Mouse (Mus musculus): ENCODE data around the gene Cenpq. TPM values are rescaled to one million over a fixed set of nuclear protein-coding genes. Genes with fewer than 3 reads are reported as not detected.
A peak's percentile ranks its signal among the peaks of the same experiment; 100 is the strongest.

Gene Cenpq
- 10 to 100 TPM; 12.4 to 12.5 TPM for total RNA-seq (2021)
- long read RNA-seq, experiment 1, transcript Cenpq-201 (9 exons, 1,942 nt): major isoform, 10 of 12 reads
- long read RNA-seq, experiment 1, partial matches to known transcripts: 0 of 12 reads
- long read RNA-seq, experiment 1, other reads (novel, unspliced or antisense): 2 of 12 reads
- long read RNA-seq, experiment 2, transcript Cenpq-201 (9 exons, 1,942 nt): major isoform, 17 of 22 reads
- long read RNA-seq, experiment 2, partial matches to known transcripts: 2 of 22 reads
- long read RNA-seq, experiment 2, other reads (novel, unspliced or antisense): 3 of 22 reads

DNA sequence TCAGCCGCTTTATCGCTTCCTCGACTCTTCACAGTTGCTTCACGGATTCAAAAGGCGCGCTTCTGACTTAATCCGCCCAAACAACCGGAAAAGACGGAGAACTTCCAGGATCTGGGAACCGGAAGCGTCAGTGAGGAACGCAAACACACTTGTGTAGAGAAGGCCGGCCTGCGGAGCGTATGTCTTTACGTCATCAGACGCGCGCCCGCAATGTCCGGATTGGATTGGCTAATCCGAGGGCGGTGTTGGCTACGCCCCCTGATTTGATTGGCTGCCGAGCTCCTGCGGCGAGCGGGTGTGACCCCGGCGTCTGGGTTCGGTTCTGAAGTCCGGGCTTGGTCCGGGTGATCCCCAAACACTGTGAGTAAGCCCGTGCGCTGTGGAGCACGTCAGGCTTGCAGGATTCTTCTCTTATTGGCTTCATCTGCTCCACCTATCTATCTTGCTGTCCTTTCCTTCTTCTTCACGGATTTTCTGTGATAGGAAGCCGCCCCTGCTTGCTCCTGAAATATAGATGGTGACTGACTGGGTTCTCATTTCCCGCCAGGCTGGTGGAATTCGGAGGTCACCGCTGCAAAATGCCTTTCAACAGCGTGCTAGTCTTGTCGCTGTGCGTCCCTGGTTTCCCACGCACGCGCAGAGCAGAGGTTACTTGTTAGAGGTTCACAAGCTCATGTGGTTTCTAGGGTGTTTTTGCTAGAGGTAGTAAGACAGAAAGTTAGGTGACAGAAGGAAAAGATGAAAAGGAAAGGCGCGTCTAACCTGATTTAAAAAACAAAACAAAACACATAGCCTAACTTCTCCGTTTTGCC lies at the start of gene Cenpq, which contains the start of gene Mut:
TSS of gene Cenpq (minus strand) at position 628 of the 812 bp plus-strand sequence.
TSS of gene Mut (plus strand) at position 266 of the 812 bp plus-strand sequence.
- peak; percentile 94 to 97 for DNase-seq (ENCODE audit: low spot score in 2 of 2)

DNA sequence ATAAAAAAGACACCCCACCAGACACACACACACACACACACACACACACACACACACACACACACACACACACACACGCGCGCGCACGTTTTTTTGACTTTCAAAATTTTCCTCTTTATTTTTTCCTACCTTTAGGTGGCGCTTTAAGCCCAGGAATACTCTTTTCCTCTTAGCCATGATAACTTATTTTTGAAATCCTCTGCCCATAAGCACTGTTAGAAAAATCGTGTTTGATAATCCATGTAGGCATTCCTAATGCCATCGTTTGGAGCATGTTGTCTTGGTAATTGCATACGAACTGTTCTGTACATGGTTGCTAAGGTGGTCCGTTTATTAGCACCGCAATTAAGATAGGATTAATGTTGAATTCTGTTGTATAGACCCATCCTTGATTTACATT lies 43.1 kb upstream of the Cenpq start:
- DNase-seq (ENCODE audit: low spot score in 2 of 2): no peak

DNA sequence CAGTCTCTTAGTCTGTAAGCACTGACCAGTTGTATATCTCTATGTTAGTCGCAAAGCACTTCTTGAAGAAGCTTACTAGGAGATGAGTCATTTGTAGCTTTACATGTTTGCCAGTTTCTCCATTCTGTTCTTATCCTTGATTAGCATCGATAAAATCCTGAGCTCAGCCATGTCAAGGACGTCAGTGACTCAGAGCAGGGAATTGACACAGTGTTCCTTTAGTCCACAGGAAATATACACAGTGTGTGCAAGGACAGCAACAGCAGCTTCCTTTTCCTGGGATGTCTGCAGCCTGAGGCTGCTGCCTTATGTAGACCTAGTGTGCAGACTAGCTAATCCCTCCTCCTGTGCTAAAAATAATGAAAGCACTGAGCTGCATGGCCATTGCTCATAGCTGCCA lies 13.7 kb upstream of the Cenpq start:
- peak in 1 of 2 experiments; percentile 7 for DNase-seq (ENCODE audit: low spot score in 2 of 2)

DNA sequence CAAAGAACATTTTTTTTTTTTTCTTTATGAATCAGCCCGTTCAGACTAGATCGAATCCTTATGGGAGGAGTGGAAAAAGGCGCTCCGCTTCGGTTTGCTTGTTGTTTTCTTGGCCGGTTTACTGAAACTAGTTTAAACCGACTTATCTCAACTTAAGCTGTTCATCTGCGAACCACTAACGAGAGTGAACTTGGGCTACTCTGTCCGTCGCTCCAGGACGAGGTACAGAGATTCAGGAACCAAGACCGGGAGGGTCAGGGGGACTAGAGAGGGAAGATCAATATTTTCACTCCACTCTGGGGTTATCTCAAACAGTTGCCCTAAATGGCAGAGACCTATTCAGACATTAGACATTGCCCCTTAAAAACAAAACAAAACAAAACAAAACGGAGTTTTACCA lies 862 bp downstream of the Cenpq start:
- DNase-seq (ENCODE audit: low spot score in 2 of 2): no peak

DNA sequence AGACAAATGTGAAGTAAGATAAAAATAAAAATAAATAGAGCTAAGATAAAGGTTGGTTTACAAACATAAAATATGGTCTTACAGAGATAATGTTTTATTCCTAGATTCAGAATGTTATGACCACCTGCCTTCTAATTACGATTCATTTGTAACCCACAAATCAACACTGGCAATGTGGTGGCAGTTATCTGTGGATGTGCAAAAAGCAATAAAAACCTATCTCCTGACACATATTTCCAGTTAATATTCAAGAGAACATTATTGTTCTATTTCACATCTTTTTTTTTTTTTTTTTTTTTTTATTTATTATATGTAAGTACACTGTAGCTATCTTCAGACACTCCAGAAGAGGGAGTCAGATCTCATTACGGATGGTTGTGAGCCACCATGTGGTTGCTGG lies 19.3 kb downstream of the Cenpq start:
- no peak for DNase-seq (ENCODE audit: low spot score in 2 of 2)

DNA sequence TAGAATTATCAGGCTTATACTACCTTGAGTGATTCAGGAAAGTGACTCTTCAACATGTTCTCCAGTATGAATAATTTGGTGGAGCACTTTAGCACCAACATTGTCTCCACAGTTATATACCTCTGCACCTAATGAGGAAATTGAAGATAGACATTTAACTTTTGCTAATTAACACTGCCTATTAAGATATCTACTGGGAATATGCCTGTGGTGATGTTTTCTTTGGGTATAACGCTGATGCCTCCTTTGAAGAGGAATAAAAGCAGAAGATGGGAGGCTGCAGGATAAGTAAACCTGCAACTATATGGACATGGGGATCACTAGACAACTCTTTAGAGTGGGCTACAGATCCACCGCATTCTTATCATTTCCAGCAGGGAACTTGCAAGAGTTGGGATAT lies 20.6 kb downstream of the Cenpq start, which contains the start of gene Glyatl3:
TSS of gene Glyatl3 (minus strand) at position 101 of the 400 bp plus-strand sequence.
- no peak for DNase-seq (ENCODE audit: low spot score in 2 of 2)

DNA sequence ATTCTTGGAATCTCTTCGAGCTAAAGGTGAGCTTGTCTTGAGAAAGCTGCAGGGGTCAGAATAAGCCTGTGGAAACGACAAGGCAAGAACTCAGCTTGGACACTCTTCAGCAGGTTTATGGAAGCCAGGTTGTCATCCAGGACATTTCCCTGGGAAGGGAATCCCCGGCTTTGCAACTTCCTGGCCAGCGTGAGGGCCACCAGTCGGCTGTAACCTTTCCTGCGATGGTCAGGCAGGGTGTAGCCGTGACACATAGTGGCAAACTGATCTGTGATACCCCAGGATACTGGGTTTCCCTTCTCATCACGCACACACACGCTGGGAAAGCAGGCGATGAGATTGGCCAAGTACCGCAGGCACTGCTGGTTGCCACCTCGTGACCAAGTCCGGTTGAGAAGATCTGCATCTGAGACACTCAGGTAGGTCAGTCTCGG lies 30.1 kb downstream of the Cenpq start:
- no peak for DNase-seq (ENCODE audit: low spot score in 2 of 2)

DNA sequence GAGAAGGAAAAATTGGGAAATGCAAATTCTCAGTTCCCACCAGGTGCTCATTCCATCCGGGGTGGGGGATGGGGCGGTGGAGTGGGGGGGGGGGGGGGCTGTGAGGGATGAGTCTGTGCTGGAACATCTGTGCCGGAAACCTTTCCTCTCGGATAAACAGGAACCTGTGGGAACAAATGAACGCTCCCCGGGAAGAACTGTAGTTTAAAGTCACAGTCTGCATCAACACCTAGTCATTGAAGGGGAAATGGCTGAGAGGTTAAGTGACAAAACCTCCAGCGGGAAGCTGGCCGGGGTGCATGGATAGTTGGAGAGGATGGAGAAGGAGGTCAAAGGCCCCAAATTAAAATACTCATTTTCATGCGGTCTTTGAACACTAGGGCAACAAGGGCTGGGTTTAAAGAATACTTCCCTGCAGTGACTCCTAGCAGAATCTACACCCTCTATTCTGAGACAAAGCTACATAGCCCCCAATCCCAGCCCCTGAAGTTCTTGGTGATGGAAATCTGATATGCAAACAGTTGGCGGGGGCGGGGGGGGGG lies 30.7 kb downstream of the Cenpq start:
- no peak for DNase-seq (ENCODE audit: low spot score in 2 of 2)

DNA sequence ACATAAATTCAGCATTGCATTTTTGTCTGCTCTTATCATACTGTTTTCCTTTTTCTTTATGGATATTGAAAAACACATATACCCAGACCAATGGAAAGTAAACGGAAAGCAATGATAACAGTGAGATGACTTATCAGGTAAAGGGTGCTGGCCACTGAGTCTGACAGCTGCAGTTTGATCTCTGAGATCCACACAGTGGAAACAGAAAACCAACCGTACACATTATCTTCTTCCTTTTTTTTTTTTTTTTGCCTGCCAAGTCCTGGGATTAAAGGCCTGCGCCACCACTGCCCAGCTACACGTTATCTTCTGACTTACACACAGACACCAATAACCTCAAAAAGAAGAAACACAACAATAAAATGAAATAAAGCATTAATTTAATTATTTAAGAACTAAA lies 31.5 kb downstream of the Cenpq start:
- DNase-seq (ENCODE audit: low spot score in 2 of 2): no peak

DNA sequence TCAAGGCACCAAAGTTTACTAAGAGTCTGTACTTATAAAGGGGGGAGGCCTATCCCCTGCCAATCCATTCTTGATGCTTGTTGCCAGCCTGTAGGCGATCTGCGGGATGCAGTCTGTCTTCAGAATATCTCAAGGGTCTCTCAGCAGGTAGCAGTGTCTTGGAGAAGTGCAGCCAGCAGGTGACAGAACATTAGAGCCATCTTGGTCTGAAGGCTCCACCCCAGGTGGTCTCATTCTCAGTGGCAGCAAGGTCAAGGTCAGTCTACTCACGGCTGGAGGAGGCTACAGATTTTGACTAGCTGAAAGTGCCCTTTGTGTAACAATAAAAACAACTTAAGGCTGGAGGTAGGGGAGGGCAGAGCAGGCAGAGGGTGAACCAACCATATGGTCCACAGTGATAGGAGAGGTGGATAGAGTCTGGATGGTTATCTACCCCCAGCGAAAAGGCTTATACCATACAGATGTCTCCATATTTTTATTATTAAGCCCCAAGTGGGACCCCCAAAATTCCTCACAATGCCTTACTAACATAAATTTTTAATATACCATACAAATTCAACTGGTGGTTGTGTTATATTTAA lies 35.0 kb downstream of the Cenpq start:
- DNase-seq (ENCODE audit: low spot score in 2 of 2): no peak

DNA sequence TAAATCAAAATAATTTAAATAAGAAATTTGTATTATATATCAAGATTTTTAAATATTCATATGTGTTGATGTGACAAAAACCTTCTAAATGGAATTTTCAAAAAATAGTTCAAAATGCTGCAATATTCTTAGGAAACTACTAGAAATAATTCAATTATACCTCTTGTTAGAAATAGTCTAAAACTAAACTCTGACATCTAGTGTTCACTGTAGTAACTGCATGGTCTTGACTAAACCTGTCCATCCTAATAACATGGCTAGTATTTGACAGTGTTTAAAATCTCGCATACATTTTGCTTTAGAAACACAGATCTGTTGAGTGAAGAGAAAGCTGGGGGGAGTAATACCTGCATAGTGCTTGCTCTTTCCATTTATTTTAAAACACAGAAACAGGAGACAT lies 38.0 kb downstream of the Cenpq start:
- no peak for DNase-seq (ENCODE audit: low spot score in 2 of 2)

DNA sequence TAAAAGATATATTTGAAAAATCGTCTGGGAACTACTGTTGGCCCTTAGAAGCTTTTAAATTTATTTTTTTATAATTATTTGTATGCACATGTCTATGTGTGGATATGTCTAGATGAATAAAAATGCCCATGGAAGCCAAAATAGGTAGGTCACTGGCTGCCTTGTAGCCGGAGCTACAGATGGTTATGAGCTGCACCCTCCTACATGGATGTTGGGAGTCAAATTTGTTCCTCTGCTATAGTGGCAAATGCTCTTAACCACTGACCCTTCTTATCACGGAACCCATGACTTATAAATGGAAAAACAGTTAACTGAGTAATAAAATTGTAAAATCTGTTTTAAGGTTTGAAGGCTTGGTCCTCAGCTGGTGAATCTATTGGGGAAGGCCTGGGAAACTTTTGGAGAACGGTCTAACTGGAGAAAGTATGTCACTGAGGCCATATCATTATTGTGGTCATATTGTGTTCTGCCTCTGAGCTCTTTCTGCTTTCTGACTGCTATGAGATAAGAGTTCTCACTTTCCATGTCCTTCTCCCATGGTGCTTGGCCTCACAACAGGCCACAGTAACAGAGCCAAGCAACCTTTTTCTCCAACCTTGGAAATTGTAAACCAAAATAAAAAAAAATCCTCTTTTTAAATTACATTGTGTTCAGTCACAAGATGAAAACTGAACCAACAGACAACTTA lies 46.9 kb downstream of the Cenpq start:
- DNase-seq (ENCODE audit: low spot score in 2 of 2): no peak

DNA sequence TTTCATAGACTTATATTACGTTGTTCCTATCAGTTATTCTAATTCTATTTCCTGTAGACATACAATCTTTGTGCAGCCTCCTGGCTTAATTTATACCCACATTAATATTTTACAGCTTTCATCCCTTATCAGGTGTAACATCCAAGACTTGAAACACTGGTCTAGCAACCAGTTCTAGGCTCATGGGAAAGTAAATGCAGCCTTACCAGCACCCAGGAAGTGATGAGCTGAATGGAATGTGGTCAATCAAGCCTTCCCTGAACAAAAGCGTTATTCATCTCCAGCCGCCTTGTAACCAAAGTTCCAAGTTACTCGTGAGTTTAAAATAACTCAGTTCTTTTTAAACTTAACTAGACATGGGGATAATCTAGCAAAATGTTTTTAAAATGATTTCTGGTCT lies 49.7 kb downstream of the Cenpq start:
- DNase-seq (ENCODE audit: low spot score in 2 of 2): no peak

DNA sequence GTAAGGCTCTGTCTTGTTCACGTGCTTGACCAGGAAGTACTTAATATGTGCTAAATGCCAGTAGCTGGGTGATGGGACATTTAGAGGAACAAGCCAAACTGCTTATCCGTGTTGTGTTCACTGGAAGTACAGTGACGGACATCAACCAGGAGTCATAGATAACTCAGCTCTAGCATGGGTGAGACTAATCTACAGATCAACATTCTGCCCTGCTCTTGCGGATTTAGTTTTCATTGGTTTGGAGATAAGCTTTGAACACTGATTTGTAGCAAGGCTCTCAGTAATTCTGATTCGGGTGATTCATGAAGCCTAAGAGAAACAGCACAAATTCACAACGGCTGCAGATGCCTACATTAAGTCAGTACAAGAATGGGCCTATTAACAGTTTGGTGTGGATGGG lies 52.7 kb downstream of the Cenpq start:
- no peak for DNase-seq (ENCODE audit: low spot score in 2 of 2)

DNA sequence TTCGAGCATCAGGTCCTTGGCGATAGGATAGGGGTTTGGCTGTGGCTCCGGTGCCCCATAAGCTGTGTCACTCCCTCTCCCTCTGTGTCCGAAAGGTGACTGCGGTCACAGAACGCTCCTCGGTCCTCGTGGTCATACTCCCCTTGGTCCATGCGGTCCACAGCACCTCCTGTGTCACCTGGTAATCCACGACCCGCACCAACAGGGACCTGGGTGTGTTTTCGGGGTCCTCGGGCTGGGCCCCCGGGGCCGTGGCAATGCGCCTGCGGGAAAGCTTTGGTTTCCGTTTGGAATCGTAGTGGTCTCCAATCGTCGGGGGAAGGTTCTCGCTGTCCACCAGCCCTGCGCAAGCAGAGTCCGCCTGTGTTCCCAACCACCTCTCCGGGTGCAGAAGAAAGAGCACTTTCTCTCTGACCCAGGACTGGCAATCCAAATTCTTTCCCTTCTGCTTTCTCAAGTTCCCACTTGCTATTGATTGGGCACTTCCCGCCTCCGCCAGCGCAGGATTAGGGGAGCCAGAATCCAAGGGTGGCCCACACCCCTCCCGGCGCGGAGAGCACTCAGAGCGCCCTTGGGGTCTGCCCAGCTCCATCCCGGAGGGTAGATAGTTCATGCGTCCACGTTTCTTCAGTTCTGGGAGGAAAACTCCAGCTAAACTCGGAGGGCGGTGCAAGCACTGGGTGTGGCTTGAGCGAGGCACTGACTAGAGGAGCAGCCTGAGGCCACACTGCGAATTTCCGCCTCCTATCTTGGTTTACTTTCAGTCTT lies 54.7 kb downstream of the Cenpq start, which contains the start of gene 9130008F23Rik:
TSS of gene 9130008F23Rik (minus strand) at position 636 of the 768 bp plus-strand sequence.
- peak in 1 of 2 experiments; percentile 4 for DNase-seq (ENCODE audit: low spot score in 2 of 2)

DNA sequence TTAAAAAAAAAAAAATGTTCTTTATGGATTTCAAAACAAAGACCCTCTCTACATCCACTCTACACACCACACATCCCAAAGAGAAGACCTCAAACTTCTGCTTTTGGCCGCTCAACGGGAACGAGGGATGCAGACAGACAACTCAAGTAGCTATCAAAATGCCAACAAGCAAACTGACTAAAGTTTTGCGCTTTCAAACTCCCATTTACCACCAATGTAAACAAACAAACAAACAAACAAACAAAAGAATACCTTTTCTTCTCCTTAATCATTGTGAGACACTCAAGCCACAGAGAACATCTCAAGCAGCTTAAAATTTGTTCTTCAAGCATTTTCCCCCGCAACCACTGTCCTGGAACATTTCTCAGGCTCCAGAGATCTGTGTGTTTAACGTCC lies 55.3 kb downstream of the Cenpq start:
- DNase-seq (ENCODE audit: low spot score in 2 of 2): no peak

DNA sequence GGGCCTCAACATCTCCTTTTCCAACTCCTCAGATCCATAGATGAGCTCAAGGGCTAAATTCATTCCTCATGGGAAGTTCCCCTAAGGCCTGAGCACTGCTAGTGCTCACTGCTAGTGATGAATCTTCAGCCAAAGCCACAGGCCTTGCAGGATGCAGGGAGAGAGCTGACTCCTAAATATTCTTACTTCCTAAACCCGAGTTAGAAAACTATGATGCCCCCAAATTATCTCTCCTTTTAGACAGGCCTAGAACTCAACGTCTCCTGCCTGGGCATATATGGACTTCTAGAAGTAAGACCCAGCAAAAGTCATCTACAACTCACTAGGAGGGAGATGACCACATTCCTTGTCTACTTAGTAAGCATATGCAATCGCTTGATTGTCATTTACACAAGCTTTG lies 57.1 kb downstream of the Cenpq start:
- DNase-seq (ENCODE audit: low spot score in 2 of 2): no peak

DNA sequence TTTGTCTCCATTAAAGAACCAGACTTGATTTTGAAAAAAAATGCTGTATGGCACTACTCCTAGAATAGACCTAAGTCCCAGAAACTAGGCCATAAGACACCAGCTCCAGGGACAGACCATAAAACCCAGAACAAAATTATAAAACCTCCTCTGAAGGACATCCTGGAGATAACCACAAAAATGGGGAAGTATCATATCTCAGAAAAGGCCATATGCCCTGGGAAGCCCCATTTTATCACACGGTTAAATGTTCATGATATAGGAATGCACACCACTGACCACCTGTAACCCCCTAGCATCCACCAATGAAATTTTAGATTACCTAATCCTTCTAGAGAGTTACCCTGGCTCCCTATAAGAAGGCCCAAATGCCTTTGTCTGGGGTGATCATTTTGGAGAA lies 59.3 kb downstream of the Cenpq start:
- no peak for DNase-seq (ENCODE audit: low spot score in 2 of 2)

DNA sequence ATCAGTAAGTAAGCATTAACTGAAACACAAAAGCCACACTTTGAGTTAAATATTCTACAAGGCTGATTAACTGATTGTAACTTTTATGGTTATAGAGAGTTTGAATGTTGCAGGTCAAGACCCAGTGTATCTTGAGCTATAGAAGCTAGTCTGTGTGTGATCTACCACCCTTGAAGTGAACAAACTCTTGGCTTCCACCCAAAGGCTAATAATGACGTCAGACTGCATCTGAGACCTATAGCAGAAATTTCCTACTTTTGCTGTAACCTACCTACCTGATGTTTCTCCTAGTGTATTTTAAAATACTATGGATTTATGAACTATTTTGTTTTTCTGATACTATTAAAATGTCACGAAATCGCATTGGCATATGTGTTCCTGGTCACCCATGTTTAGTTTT lies 60.1 kb downstream of the Cenpq start:
- no peak for DNase-seq (ENCODE audit: low spot score in 2 of 2)

DNA sequence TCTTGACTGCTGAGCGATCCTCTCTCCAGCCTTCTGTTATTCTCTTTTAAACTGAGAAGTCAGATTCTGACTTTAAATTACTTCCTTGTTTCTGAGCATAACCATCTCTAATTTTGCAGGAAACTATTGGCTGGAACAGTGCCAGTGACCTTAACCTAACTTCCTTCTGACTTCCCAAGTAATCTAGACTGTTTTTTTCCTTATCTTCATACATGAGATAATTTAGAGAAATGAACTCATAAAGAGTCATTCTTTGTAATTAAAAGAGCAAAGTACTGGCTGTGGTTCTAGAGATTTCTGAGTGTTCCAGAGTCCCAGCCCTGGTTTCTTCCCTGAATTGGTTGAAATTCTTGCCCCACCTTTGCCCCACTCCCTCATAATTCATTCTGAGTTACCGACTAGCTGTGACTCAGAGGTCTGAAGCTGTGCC lies 61.2 kb downstream of the Cenpq start:
- DNase-seq (ENCODE audit: low spot score in 2 of 2): no peak
